Mouse (Mus musculus): Measurements from ENCODE around the gene Mat2a. TPM values are rescaled to one million over a fixed set of nuclear protein-coding genes. Genes with fewer than 3 reads are reported as not detected.
"Not testable (repeated sequence)": the region's sequence is repeated elsewhere in the genome, so short reads cannot be mapped to it uniquely, and the experiment has no call there.

Gene Mat2a
- polyA plus RNA-seq, 1 experiment from 2014 or later, result 307 TPM

GRCm38 (mm10) chr6:72454072-72454746 lies 14.9 kb upstream of the Mat2a start:
- no peak overlapping the region for H3K4me3 ChIP-seq (replicated peaks)
- peak; percentile 57; the same call in 1 of the 2 replicates for ATAC-seq (ENCODE audit: insufficient number of reproducible peaks, low FRiP score, low TSS enrichment, low read depth)
- no peaks in the 10 kb centered on the region for H3K27me3 ChIP-seq
- H3K4me2 ChIP-seq (replicated peaks), result no peak overlapping the region
- peak overlapping the region; percentile 39; the same call in 1 of the 2 replicates for H3K27ac ChIP-seq (replicated peaks)
- H3K36me3 ChIP-seq, result no peaks in the 10 kb centered on the region
- no peak overlapping the region for H3K9ac ChIP-seq
- H3K4me1 ChIP-seq, result peaks cover 17% of the 10 kb centered on the region
- H3K9me3 ChIP-seq (replicated peaks), result no peaks in the 10 kb centered on the region
- 43% methylated on average over 7 of the region's 7 CpGs for whole genome bisulfite sequencing

GRCm38 (mm10) chr6:72453578-72453977 lies 14.2 kb upstream of the Mat2a start:
- ATAC-seq (ENCODE audit: insufficient number of reproducible peaks, low FRiP score, low TSS enrichment, low read depth), result no peak
- Histone ChIP-seq H3K9me3 (replicated peaks) (no peaks in the 10 kb centered on the region), H3K27ac (replicated peaks) (no peak overlapping the region), H3K4me2 (replicated peaks) (no peak overlapping the region), H3K4me1 (peaks cover 15% of the 10 kb centered on the region), H3K4me3 (replicated peaks) (no peak overlapping the region), H3K36me3 (no peaks in the 10 kb centered on the region), H3K27me3 (no peaks in the 10 kb centered on the region), H3K9ac (no peak overlapping the region)
- WGBS, result 55% methylated on average over 3 of the region's 3 CpGs

- Histone ChIP-seq H3K4me3 (replicated peaks) (no peak overlapping the region), H3K4me1 (peaks cover 12% of the 10 kb centered on the region), H3K4me2 (replicated peaks) (no peak overlapping the region), H3K27ac (replicated peaks) (no peak overlapping the region), H3K36me3 (no peaks in the 10 kb centered on the region), H3K9me3 (replicated peaks) (no peaks in the 10 kb centered on the region), H3K27me3 (no peaks in the 10 kb centered on the region), H3K9ac (no peak overlapping the region)
- no peak for ATAC-seq (ENCODE audit: insufficient number of reproducible peaks, low FRiP score, low TSS enrichment, low read depth)
- 66% methylated on average over 2 of the region's 2 CpGs for WGBS
Observed at GRCm38 (mm10) chr6:72452329-72452728, 13.0 kb upstream of the Mat2a start.

GRCm38 (mm10) chr6:72451778-72452177 lies 12.4 kb upstream of the Mat2a start:
- ATAC-seq (ENCODE audit: insufficient number of reproducible peaks, low FRiP score, low TSS enrichment, low read depth); H3K9ac ChIP-seq; H3K4me2 ChIP-seq (replicated peaks); H3K27ac ChIP-seq (replicated peaks); H3K4me3 ChIP-seq (replicated peaks); H3K27me3 ChIP-seq; H3K9me3 ChIP-seq (replicated peaks); H3K36me3 ChIP-seq: not testable (repeated sequence)
- 71% methylated on average over 2 of the region's 2 CpGs for WGBS
- peaks cover 12% of the 10 kb centered on the region for H3K4me1 ChIP-seq

- Histone ChIP-seq H3K27me3 (no peaks in the 10 kb centered on the region), H3K4me1 (0 out of 2 replicates have a peak, but pooled peaks cover 4% of the 10 kb centered on the region), H3K9ac (no peak overlapping the region), H3K9me3 (replicated peaks) (no peaks in the 10 kb centered on the region), H3K4me3 (replicated peaks) (no peak overlapping the region), H3K27ac (replicated peaks) (no peak overlapping the region), H3K36me3 (no peaks in the 10 kb centered on the region), H3K4me2 (replicated peaks) (no peak overlapping the region)
- ATAC-seq (ENCODE audit: insufficient number of reproducible peaks, low FRiP score, low TSS enrichment, low read depth), result no peak
- 78% methylated on average over 2 of the region's 2 CpGs for WGBS
Observed at GRCm38 (mm10) chr6:72447487-72447886, 8.1 kb upstream of the Mat2a start.

GRCm38 (mm10) chr6:72445011-72445410 lies 5.7 kb upstream of the Mat2a start:
- ATAC-seq (ENCODE audit: insufficient number of reproducible peaks, low FRiP score, low TSS enrichment, low read depth), result no peak
- Histone ChIP-seq H3K27ac (replicated peaks) (no peak overlapping the region), H3K4me1 (peaks cover 10% of the 10 kb centered on the region), H3K36me3 (no peaks in the 10 kb centered on the region), H3K4me3 (replicated peaks) (no peak overlapping the region), H3K27me3 (no peaks in the 10 kb centered on the region), H3K9ac (no peak overlapping the region), H3K4me2 (replicated peaks) (no peak overlapping the region), H3K9me3 (replicated peaks) (no peaks in the 10 kb centered on the region)

GRCm38 (mm10) chr6:72442921-72443604 lies 3.7 kb upstream of the Mat2a start:
- H3K27me3 ChIP-seq, result no peaks in the 10 kb centered on the region
- no peak for ATAC-seq (ENCODE audit: insufficient number of reproducible peaks, low FRiP score, low TSS enrichment, low read depth)
- H3K4me1 ChIP-seq, result peaks cover 11% of the 10 kb centered on the region
- no peaks in the 10 kb centered on the region for H3K36me3 ChIP-seq
- no peaks in the 10 kb centered on the region for H3K9me3 ChIP-seq (replicated peaks)
- H3K9ac ChIP-seq, result no peak overlapping the region
- 24% methylated on average over 1 of the region's 1 CpGs for WGBS
- H3K4me3 ChIP-seq (replicated peaks), result no peak overlapping the region
- no peak overlapping the region for H3K4me2 ChIP-seq (replicated peaks)
- H3K27ac ChIP-seq (replicated peaks), result peak overlapping the region; percentile 36; the same call in 1 of the 2 replicates

GRCm38 (mm10) chr6:72440186-72440990 lies 1.0 kb upstream of the Mat2a start:
- no peaks in the 10 kb centered on the region for H3K27me3 ChIP-seq
- no peaks in the 10 kb centered on the region for H3K9me3 ChIP-seq (replicated peaks)
- ATAC-seq (ENCODE audit: insufficient number of reproducible peaks, low FRiP score, low TSS enrichment, low read depth), result no peak
- 6% methylated on average over 17 of the region's 17 CpGs for WGBS
- H3K27ac ChIP-seq (replicated peaks), result peak overlapping the region; percentile 100
- peak overlapping the region; percentile 48 for H3K9ac ChIP-seq
- peaks cover 26% of the 10 kb centered on the region for H3K4me1 ChIP-seq
- peak overlapping the region; percentile 97 for H3K4me3 ChIP-seq (replicated peaks)
- peak overlapping the region; percentile 70 for H3K4me2 ChIP-seq (replicated peaks)
- peaks cover 22% of the 10 kb centered on the region for H3K36me3 ChIP-seq

- Histone ChIP-seq H3K9ac (peak overlapping the region; percentile 100), H3K4me2 (replicated peaks) (peak overlapping the region; percentile 70), H3K27ac (replicated peaks) (peak overlapping the region; percentile 100), H3K4me3 (replicated peaks) (peak overlapping the region; percentile 97), H3K36me3 (peaks cover 26% of the 10 kb centered on the region), H3K4me1 (peaks cover 26% of the 10 kb centered on the region), H3K9me3 (replicated peaks) (no peaks in the 10 kb centered on the region), H3K27me3 (no peaks in the 10 kb centered on the region)
- WGBS, result under 1% methylated on average over 34 of the region's 57 CpGs
- ATAC-seq (ENCODE audit: insufficient number of reproducible peaks, low FRiP score, low TSS enrichment, low read depth), result peak; percentile 71
Observed at GRCm38 (mm10) chr6:72438862-72439354, 450 bp downstream of the Mat2a start.

- Histone ChIP-seq H3K4me3 (replicated peaks) (peak overlapping the region; percentile 97), H3K27ac (replicated peaks) (peak overlapping the region; percentile 100)
Observed at GRCm38 (mm10) chr6:72438226-72438625, 1.1 kb downstream of the Mat2a start.

GRCm38 (mm10) chr6:72432153-72432552 lies 7.2 kb downstream of the Mat2a start:
- Histone ChIP-seq H3K9me3 (replicated peaks) (no peaks in the 10 kb centered on the region), H3K9ac (no peak overlapping the region), H3K27me3 (no peaks in the 10 kb centered on the region), H3K4me1 (peaks cover 12% of the 10 kb centered on the region; the same call in 1 of the 2 replicates), H3K4me3 (replicated peaks) (no peak overlapping the region), H3K36me3 (peaks cover 87% of the 10 kb centered on the region), H3K4me2 (replicated peaks) (no peak overlapping the region), H3K27ac (replicated peaks) (no peak overlapping the region)
- 86% methylated on average over 2 of the region's 2 CpGs for WGBS
- no peak for ATAC-seq (ENCODE audit: insufficient number of reproducible peaks, low FRiP score, low TSS enrichment, low read depth)

More at GRCm38 (mm10) chr6:72438226-72438625, 1.1 kb downstream of the Mat2a start:
- Histone ChIP-seq H3K9me3 (replicated peaks) (no peaks in the 10 kb centered on the region), H3K36me3 (peaks cover 32% of the 10 kb centered on the region), H3K4me2 (replicated peaks) (peak overlapping the region; percentile 70), H3K9ac (peak overlapping the region; percentile 100), H3K4me1 (peaks cover 22% of the 10 kb centered on the region), H3K27me3 (no peaks in the 10 kb centered on the region)
- no peak for ATAC-seq (ENCODE audit: insufficient number of reproducible peaks, low FRiP score, low TSS enrichment, low read depth)
- 2% methylated on average over 5 of the region's 5 CpGs for WGBS

All from embryonic facial prominence, embryonic 15.5 days (tissue).